Mouse (Mus musculus) heart, adult 2 months (tissue): ENCODE data around the gene Elp4. TPM values are rescaled to one million over a fixed set of nuclear protein-coding genes. Genes with fewer than 3 reads are reported as not detected.

Source experiments
- DNase-seq, 2 experiments: peaks; one replicate each; pipeline ENCODE4 v3.0.0; 2021
- H3K27ac ChIP-seq: fragments of 200-600 bp; 2 replicates; pipeline ENCODE4 v1.8.1; 2022
- H3K27me3 ChIP-seq: fragments of 200-500 bp; 2 replicates; pipeline ENCODE4 v1.6.1; 2012; ENCODE audit warnings: mild to moderate bottlenecking, low read length, inconsistent platforms, mixed read lengths; ENCODE audit not compliant: control insufficient read depth, insufficient read depth
- H3K36me3 ChIP-seq: fragments of 200-500 bp; 2 replicates; pipeline ENCODE4 v1.6.1; 2012; ENCODE audit warnings: low read length, inconsistent platforms; ENCODE audit not compliant: control insufficient read depth, insufficient read depth
- H3K4me1 ChIP-seq: fragments of 200-500 bp; 2 replicates; pipeline ENCODE4 v1.6.1; 2011; ENCODE audit warnings: low read length; ENCODE audit not compliant: control insufficient read depth, insufficient read depth
- H3K4me3 ChIP-seq: fragments of 200-600 bp; 2 replicates; pipeline ENCODE4 v1.8.1; 2022
- H3K79me2 ChIP-seq: fragments of 200-500 bp; replicated peaks from 2 replicates; pipeline ENCODE4 v1.6.1; 2012; ENCODE audit warnings: mild to moderate bottlenecking, inconsistent platforms, low read length, moderate library complexity, mixed read lengths; ENCODE audit not compliant: control insufficient read depth, insufficient read depth
- H3K9ac ChIP-seq: fragments of 200-500 bp; 2 replicates; pipeline ENCODE4 v1.6.1; 2012; ENCODE audit warnings: low read depth, mild to moderate bottlenecking, control low read depth, inconsistent platforms, low read length, mixed read lengths
- CTCF ChIP-seq: fragments of 200-600 bp; IDR thresholded peaks from 2 replicates; pipeline ENCODE4 v1.8.1; 2022; ENCODE audit warnings: antibody characterized with exemption, mild to moderate bottlenecking, moderate library complexity
- EP300 ChIP-seq: fragments of 200-500 bp; IDR thresholded peaks from 2 replicates; pipeline ENCODE4 v1.6.1; 2011; ENCODE audit warnings: low read depth, low read length, control low read depth; ENCODE audit not compliant: insufficient read depth
- POLR2A ChIP-seq: fragments of 200-500 bp; IDR thresholded peaks from 2 replicates; pipeline ENCODE4 v1.6.1; 2011; ENCODE audit warnings: mild to moderate bottlenecking, low read depth, low read length, control low read depth; ENCODE audit not compliant: insufficient read depth
- WGBS: fragments of 180-500 bp; shearing (Covaris S2); methylation state at CpG from one replicate; pipeline ENCODE4 v1.1.7; 2018; 5-methylcytosine and 5-hydroxymethylcytosine counted together
- intact Hi-C: fragments of 180-260 bp; cut with DNase I; formaldehyde crosslinking; loops from one replicate; pipeline ENCODE4 v1.15.1; 2025
- polyA plus RNA-seq: library from polyadenylated mRNA; depleted of rRNA; stranded (reverse); fragments of >200 nt; gene quantifications from 2 replicates; pipeline ENCODE4 v1.2.3, GENCODE M21; 2012
- total RNA-seq, 2 experiments: library from RNA; stranded (reverse); gene quantifications; 2 replicates each; pipeline ENCODE4 v1.2.3; 2021

The Elp4 gene
- total and polyA plus RNA-seq, 3 experiments, result 2.1 to 12.3 (median 11.2) TPM

GRCm38 (mm10) chr2:105749111-105749510, 155.3 kb downstream of the Elp4 start:
- Histone ChIP-seq H3K27me3 (no peaks in the 10 kb centered on the region), H3K9ac (no peak overlapping the region), H3K79me2 (no peaks in the 10 kb centered on the region), H3K4me3 (no peak overlapping the region), H3K36me3 (no peaks in the 10 kb centered on the region), H3K4me1 (no peaks in the 10 kb centered on the region), H3K27ac (no peak overlapping the region)
- 91% methylated on average over 5 of the region's 5 CpGs for WGBS
- TF ChIP-seq EP300 (no peak), CTCF (no peak), POLR2A (no peak)
- intact Hi-C loops, result no loop called here
- DNase-seq, result no peak

DNA sequence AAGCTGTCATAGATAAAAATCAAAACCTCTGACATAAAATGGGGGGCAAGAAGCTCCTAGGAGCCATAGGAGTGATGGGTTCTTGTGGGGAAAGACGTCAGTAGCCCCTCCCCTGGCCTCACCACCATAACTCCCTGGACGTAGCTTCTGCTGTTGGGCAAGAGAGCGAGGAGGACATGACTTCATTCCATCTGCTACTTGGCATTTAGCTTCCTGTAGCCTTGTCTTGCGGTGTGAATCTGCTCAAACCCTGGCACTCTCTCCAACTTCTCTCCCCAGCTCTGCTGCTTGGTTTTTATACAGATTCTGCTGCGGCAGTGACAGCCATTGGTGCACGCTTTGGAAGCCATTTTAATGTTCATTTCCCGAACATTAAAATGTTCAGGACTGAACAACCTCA, 157.5 kb downstream of the Elp4 start:
- Histone ChIP-seq H3K36me3 (no peaks in the 10 kb centered on the region), H3K4me3 (no peak overlapping the region), H3K27me3 (no peaks in the 10 kb centered on the region), H3K79me2 (no peaks in the 10 kb centered on the region), H3K9ac (no peak overlapping the region), H3K4me1 (no peaks in the 10 kb centered on the region), H3K27ac (no peak overlapping the region)
- intact Hi-C loops, result no loop called here
- WGBS, result 85% methylated on average over 7 of the region's 7 CpGs
- TF ChIP-seq POLR2A (no peak), CTCF (no peak), EP300 (no peak)
- DNase-seq, result no peak

DNA sequence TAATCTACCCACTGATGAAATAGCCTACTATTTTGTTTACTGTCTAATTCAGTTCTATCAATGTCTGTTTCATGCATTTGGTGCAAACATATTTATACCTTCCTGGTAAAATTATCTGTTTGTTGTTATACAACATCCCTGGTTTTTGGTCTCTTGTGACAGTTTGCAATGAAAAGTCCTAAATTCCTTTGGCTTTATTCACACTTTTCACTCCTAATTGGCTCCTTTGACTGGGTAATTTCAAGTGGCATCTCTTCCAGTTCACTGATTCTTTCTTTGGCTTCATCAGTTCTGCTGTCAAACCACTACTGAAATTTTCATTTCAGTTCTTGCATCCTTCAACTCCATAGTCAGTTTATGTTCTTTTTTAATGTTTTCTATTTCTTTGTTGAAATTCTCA, 168.2 kb downstream of the Elp4 start:
- no peak overlapping the region for H3K27ac ChIP-seq
- H3K36me3 ChIP-seq, result no peaks in the 10 kb centered on the region
- no peaks in the 10 kb centered on the region for H3K4me1 ChIP-seq
- no peaks in the 10 kb centered on the region for H3K79me2 ChIP-seq
- H3K4me3 ChIP-seq, result no peak overlapping the region
- H3K27me3 ChIP-seq, result no peaks in the 10 kb centered on the region
- no peak overlapping the region for H3K9ac ChIP-seq
- TF ChIP-seq CTCF (no peak), POLR2A (no peak), EP300 (no peak)
- no peak for DNase-seq
- intact Hi-C loops, result no loop called here

- 96% methylated on average over 3 of the region's 3 CpGs for WGBS
- DNase-seq, result no peak
- no peak overlapping the region for H3K9ac ChIP-seq
- no peaks in the 10 kb centered on the region for H3K36me3 ChIP-seq
- TF ChIP-seq POLR2A, result no peak
- TF ChIP-seq CTCF, result no peak
- no peak for TF ChIP-seq EP300
- H3K4me3 ChIP-seq, result no peak overlapping the region
- intact Hi-C loops, result no loop called here
- no peaks in the 10 kb centered on the region for H3K27me3 ChIP-seq
- no peaks in the 10 kb centered on the region for H3K79me2 ChIP-seq
- no peaks in the 10 kb centered on the region for H3K4me1 ChIP-seq
- no peak overlapping the region for H3K27ac ChIP-seq
Measured at GRCm38 (mm10) chr2:105730704-105731103, 173.7 kb downstream of the Elp4 start.

DNA sequence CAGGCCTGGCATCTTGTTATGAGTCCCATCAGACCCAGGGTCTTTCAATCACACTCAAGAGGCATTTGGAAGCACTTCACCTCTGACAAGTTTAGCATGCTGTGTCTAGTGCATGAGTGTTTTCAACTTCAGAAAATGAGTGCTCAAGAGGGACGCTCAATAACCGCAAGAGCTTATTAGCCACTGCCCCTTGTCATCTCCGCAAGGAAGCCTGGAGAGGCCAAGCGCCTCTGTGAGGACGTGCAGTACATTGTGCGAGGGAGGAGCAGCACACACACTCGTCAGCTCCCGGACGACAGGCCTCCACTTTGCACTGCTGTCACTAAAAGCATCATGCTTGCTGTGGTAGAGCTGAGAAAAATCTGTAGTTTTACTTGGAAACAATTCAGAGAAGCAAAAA, 177.7 kb downstream of the Elp4 start:
- no peaks in the 10 kb centered on the region for H3K79me2 ChIP-seq
- TF ChIP-seq EP300 (no peak), POLR2A (no peak), CTCF (no peak)
- H3K36me3 ChIP-seq, result no peaks in the 10 kb centered on the region
- no peak for DNase-seq
- WGBS, result 69% methylated on average over 9 of the region's 9 CpGs
- no peak overlapping the region for H3K27ac ChIP-seq
- H3K4me1 ChIP-seq, result no peaks in the 10 kb centered on the region
- no peak overlapping the region for H3K4me3 ChIP-seq
- no peaks in the 10 kb centered on the region for H3K27me3 ChIP-seq
- H3K9ac ChIP-seq, result no peak overlapping the region
- intact Hi-C loops, result no loop called here

GRCm38 (mm10) chr2:105715409-105716115, 188.8 kb downstream of the Elp4 start:
- Histone ChIP-seq H3K4me1 (no peaks in the 10 kb centered on the region), H3K36me3 (no peaks in the 10 kb centered on the region), H3K79me2 (no peaks in the 10 kb centered on the region), H3K27me3 (no peaks in the 10 kb centered on the region), H3K4me3 (no peak overlapping the region), H3K9ac (no peak overlapping the region), H3K27ac (no peak overlapping the region)
- intact Hi-C loops, result no loop called here
- 91% methylated on average over 8 of the region's 8 CpGs for WGBS
- TF ChIP-seq CTCF, result no peak
- no peak for TF ChIP-seq POLR2A
- TF ChIP-seq EP300, result no peak
- no peak for DNase-seq

GRCm38 (mm10) chr2:105710511-105710910, 193.9 kb downstream of the Elp4 start:
- H3K36me3 ChIP-seq, result no peaks in the 10 kb centered on the region
- no peaks in the 10 kb centered on the region for H3K4me1 ChIP-seq
- no peak overlapping the region for H3K27ac ChIP-seq
- no peak for DNase-seq
- intact Hi-C loops, result no loop called here
- no peak overlapping the region for H3K4me3 ChIP-seq
- H3K79me2 ChIP-seq, result no peaks in the 10 kb centered on the region
- 95% methylated on average over 3 of the region's 3 CpGs for WGBS
- H3K9ac ChIP-seq, result no peak overlapping the region
- no peaks in the 10 kb centered on the region for H3K27me3 ChIP-seq
- no peak for TF ChIP-seq EP300
- no peak for TF ChIP-seq CTCF
- TF ChIP-seq POLR2A, result no peak
